Mouse (Mus musculus) left cerebral cortex, adult 11 months (tissue): Measurements from ENCODE around the gene Fam49a.

ENCODE experiments used
- DNase-seq: peaks from one replicate; pipeline ENCODE4 v3.0.0; 2022; ENCODE audit warnings: low spot score

The Fam49a gene

DNA sequence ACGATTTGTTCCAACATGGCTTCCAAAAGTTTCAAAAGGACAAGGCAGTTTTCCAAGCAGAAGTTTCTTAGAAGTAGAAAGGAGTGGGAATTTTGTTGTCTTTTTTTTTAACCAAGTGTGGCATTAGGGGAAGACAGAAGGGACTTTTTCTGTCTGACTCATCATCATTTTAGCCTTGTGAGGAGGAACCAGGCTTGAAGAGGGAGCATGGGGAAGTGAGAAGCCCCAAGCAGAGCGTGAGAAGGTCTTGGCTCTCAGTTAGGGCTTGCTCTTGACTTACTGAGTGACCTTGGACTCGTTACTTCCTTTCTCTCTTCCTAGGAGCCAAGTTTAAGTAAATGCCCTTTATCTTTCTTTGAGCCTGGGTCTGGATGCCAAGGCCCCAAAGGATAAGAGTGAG is 8.6 kb downstream of the Fam49a start:
- DNase-seq = no peak

DNA sequence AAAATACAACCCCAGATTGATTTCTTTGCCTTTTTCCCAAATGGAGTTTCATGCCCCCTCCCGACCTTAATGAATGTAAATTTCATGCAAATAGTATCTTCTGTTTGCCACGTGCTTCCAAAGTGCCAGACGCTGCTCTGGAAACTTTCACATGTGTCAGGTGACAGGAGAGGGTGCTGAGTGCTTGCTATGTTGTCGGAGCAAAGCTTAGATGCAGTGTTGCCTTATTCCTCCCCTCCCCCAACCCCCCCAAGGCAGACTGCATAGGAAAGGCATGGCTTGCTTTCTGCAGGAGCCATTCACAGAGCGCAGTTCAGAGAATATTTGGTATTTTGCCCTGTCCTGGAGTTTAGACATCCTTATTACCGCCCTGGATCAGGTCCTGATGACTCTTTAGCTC is 12.2 kb downstream of the Fam49a start:
- DNase-seq = no peak

DNA sequence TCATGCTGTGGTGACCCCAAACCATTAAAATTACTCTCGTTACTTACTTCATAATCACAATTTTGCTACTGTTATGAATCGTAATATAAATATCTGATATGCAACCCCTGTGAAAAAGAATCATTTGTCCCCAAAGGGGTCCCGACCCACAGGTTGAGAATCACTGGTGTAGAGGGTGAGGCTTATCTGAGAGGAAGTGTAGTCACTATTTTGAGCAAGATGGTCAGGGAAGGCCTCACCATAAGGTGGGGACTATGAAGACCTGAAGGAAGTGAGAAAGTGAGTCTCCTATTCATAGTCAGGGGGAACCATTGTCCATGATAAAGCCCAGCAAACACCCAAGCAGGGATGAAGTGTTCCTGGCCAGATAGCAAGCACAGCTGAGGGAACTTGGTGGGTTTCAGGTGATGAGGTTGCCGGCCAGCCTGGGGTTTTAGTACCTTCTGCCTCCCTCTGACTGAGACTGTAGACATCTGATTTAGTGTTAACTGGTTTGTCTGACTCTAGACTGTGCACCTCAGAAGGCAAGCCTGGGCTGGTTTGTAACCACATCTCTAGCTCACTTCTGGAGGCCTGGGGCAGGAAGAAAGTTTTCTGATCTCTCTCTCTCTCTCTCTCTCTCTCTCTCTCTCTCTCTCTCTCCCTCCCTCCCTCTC is 13.3 kb downstream of the Fam49a start:
- DNase-seq = no peak

DNA sequence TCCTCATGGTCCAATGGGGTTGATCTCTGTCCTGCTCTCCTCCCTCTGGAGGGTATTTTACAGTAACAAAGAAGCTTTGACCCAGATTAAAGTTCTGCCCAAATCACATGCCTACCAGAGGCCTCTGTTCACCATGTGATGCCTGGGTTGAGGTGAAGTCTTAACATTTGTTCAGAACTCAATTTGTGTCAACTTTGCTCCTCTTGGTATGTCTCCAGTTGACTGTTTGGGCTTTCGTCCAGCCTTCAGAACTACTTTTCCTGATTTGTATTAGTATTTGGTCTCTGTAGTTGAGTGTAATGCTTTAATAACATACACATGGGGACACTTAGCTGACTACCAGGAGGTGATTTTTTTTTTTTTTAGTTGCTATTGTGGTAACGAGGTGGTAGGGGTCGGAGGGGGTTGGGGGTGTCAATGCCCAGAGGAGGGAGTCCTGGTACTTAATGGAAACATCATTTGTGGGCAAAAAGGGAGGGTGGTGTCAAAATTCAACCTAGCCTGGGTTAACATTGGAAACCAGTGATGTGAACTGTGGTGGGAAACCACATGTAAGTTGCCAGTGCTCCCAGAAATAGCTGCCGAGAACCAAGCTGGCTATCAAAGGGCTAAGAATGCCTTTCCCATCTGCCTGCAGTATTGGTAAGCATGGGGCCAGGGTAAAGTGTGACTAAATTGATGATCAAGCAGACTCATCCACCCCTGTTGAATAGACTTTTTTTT is 16.0 kb downstream of the Fam49a start:
- no peak for DNase-seq

GRCm38 (mm10) chr12:12278464-12278872 is 16.5 kb downstream of the Fam49a start:
- no peak for DNase-seq

DNA sequence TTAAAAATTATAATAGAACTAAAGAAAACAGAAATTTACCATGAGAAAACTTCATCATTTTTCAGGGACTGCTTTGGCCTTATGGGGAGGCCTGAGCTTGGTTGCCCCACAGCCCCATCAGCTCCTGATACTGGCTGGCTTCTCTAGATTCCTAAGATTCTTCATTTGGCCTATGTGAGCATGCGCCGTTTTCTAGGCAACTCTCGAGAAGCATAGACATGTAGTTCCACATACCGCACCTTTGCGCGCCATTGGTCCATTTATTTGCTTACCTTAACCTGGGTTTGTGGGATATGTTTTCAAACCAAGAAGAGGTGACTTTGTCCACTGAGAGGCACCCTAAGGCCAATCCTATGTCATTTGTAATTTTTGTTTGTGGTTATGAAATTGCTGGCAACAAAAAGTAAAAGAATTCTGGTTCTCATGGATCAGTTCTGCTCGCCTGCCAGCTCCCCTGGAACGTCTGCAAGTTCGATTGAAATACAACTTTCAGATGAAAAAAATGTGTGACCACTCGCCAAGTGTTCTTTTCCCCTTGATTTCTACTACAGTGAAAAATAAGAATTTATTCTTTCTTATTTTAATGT is 21.9 kb downstream of the Fam49a start:
- no peak for DNase-seq

DNA sequence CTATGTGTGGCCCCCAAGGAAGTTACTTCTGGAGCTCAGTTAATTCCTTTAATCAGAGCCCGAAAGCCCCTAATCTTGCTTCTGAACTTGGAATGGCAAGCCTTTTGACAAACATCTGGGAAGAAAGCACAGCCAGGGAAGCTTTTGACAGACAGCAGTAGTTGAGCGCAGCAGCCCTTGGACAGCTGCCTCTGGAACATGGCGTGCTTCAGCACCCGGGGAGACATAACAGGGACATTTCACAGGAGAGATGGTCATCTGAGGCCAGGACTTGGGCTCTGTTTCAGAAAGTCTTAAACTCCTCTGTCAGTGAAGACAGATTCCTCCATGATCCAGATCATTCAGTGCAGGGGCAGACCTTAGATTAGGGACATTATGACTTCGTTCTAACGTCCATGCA is 22.6 kb downstream of the Fam49a start:
- no peak for DNase-seq

DNA sequence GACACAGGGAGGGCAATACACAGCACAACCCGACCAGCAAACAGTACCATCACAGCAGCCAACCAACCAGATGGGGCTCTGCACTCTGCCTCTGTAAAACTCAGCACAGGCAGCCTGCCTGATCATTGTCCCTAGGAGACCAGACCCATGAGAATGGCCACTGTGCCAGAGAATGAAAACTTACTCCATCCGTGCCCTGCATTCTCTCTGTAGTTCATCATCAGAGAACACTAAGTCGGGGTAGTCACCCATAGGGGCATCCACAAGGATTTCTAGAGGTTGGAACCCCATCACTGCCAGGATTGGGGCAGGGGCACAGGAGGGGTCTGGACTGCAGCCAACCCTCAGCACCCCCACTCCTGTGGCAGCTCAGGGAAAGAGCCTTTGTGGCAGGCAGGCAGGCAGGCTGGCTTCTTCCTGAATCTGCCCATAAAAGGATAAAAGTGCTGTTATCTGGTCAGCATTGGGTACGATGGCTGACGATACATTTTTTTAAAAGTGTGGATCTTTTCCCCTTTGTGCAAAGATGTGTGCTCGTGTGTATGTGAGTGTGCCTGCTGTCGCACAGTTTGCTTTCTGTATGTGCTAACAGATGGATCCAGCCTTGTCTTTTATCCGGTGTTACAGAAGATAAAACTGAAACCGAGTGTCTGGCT is 25.3 kb downstream of the Fam49a start:
- no peak for DNase-seq

DNA sequence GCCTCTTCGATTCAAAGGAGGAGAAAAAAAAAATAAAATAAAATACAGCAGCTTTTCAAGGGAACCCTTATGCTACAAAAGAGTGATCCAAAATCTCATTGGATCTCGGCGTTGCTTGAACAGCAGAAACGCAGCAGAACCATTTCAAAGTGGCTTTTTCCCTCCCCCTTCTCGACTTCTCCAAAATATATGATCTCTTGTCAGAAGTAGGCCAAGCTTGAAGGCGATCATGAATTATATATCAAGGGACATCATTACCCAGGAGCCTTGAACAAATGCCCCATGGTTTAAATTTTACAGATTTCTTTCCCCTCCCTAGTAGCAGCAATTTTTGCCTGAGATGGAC is 25.8 kb downstream of the Fam49a start:
- DNase-seq = no peak

DNA sequence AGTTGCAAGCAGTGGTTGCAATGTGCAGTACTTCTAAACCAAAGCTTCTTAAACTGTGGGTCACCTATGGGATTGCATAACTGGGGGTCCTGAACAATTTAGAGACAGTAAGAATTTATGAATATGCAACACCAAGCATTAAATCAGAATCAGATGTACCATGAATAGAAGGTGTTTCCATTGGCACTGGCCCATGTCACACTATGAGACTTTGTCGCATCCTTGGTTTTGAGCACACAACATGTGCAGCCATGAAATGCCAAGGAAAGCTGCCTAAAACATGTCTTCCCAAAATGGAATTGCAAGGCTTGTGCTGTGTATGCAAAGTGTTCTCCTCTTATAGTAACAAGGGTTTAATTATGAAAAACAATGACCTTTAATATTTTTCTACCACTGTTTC is 26.6 kb downstream of the Fam49a start:
- DNase-seq = no peak

DNA sequence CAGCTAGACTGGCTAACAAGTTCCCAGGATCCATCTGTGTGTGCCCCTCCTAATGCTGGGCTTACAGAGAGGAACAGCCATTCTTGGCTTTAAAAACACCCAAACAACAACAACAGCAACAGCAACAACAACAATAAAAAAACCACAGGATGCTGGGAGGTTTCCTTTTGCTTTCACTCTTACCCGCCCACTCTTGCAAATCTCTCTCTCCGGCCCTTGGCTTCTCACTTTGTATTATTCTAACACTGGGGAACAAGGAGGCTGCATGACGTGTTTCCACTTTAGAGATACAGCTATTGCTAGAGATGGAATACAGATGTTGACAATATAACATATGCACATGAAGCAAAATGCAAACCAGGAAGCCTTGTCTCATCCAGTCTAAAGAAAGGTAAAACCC is 27.7 kb downstream of the Fam49a start:
- DNase-seq = no peak

GRCm38 (mm10) chr12:12292043-12292618 is 30.2 kb downstream of the Fam49a start:
- no peak for DNase-seq

- no peak for DNase-seq
Measured at GRCm38 (mm10) chr12:12294380-12295171, 32.6 kb downstream of the Fam49a start.

DNA sequence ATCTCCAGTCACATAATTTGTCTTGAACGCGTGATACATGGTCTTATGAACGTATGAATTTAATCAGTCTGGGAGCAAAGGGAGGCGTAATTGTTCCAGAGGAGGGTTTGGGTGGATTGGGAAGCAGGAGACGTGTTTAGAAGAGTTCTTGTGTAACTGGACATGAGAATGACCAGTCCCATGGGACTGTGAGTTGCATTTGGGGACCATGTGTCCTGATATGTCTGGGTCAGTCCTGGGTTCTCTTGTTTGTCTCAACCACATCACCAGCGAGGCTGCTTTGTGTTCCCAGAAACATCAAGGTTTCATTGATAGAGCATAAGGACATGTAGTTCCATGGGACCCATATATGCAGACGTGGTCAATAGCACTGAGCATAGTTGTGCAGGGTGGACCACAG is 36.5 kb downstream of the Fam49a start:
- no peak for DNase-seq

DNA sequence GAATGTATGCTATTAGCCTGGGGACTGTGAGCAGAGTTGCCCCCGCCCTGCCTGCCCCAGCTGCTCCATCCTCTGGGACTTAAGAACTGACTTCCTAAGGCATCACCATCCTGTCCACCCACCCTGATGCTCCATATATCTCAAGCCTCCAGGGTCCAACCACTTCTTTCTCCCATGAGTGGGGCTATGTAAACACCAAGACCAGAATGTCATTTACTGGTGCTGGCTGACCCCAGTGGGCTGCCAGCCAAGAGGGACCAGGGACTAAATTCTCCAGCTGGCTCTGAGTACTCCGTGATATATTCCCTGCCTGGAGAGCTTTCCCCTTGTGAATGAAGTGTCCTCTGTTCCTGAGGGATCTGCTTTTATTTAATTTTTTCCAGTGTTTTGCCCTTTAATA is 37.4 kb downstream of the Fam49a start:
- no peak for DNase-seq

DNA sequence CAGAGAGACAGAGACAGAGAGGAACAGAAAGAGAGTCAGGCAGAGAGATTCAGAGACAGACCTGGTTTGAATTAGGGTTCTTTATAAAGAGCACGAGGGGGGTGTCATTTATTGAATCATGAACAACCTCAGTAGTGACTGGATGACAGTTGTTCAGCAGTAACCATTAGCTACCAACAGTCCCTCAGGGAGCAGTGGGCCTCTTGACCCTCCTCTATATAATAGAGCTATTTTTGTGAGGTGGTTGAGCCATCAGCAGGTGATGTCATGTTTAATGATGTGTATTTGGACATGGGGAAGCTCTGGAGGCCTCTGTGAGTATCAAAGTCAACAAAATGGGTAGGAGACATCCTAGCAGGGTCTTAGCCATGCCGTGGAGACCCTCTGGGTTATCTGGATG is 39.2 kb downstream of the Fam49a start:
- DNase-seq = no peak

GRCm38 (mm10) chr12:12301815-12302214 is 39.9 kb downstream of the Fam49a start:
- no peak for DNase-seq

- no peak for DNase-seq
Measured at GRCm38 (mm10) chr12:12306214-12306613, 44.3 kb downstream of the Fam49a start.

DNA sequence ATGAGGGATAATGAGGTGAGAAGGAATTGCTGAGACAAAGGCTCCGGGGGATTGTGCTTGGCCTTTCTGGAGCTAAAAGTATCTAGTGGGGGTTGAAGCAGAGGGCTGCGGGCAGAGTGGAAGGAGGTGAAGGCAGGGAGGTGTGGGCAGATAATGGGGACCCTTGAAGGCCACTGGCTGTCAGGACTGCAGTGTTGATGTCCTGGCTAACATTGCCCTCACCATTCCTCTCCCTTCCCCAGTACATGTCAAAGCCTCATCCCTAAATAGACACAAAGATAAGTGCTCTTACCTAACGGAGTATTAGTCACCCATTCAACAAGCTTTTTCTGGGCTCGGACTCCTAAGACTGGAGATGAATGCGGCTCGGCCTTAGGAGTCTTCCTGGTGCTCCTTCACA is 44.9 kb downstream of the Fam49a start:
- no peak for DNase-seq

DNA sequence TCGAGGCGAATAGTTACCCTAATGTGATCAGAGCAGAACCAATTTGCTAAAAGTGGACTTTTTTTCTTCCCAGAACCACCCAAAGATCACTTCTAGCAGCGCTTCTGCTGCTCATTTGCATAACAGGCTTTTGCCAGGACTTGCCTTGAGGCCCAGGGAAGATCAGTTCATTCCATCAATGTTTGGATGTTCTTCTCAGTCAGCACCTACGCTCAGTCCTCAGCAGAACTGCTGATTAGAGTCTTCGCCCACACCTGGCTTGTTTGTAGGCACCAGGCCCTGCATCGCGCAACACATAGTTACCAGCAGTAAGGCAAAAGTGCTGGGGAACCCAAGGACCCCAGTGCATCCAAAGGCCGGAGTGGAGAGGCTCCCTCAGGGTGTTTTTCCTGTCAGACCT is 45.3 kb downstream of the Fam49a start:
- DNase-seq = no peak

DNA sequence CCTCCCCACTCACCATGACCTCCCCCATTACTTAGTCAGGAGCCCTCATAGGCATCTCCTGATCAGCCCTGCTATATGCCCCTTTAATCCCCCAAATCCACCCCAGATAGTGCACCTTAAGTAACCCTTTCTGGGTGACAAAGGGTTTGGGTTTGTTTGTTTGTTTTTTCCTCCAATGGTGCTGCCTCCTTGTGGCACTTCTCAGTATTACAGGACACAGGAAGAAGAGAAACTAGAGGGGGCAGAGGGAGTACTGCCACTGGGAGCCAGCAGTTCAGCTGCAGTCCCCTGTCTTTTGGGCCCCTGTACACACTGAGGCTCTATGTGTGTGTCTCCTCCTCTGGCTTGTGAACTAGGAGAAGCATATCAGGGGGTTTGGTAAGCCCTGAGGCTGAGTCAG is 51.5 kb downstream of the Fam49a start:
- no peak for DNase-seq

DNA sequence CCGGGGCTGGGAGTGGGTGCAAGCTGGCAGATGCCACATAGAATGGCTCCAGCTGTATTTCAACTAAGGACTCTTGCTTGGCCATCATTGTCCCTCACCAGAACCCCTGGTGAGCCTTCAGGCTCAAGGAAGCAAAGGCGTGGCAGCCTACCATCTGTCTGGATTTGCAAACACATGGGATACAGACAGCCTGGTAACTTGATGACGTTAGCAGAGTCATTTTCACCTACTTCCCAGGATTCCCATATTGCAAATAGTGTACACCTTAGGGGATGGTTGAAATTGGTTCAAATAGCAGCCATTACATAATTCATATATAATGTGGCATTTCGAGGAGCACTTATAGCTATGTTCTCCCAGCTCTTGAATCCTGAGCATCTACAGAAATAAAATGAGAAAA is 52.0 kb downstream of the Fam49a start:
- no peak for DNase-seq
